Mouse (Mus musculus) embryonic fibroblast, embryonic 13.5 days (primary cell): Measurements from ENCODE around the gene Olfr1044.

Experiments used
- CTCF ChIP-seq: IDR thresholded peaks from 2 replicates; pipeline ENCODE4 v1.5.1; 2011; ENCODE audit warnings: mild to moderate bottlenecking, control low read depth, low read length, moderate library complexity, borderline replicate concordance; ENCODE audit not compliant: insufficient read depth
- POLR2A ChIP-seq: IDR thresholded peaks from 2 replicates; pipeline ENCODE4 v1.6.1; 2011; ENCODE audit warnings: low read depth, mild to moderate bottlenecking, control low read depth, low read length, moderate library complexity

GRCm38 (mm10) chr2:86161738-86162137 is 15.9 kb downstream of the Olfr1044 start, which contains the start of gene Olfr1042:
- TF ChIP-seq CTCF (no peak), POLR2A (no peak)
